Mouse (Mus musculus) C3H10T1/2 (cell line): ENCODE measurements around the gene Trdmt1. TPM values are rescaled to one million over a fixed set of nuclear protein-coding genes. Genes with fewer than 3 reads are reported as not detected.

Experiments
- polyA plus RNA-seq, 2 experiments: library from polyadenylated mRNA; unstranded; fragments of >200 nt; fragmentation: generic; extraction: Trizol; gene quantifications; one replicate each; pipeline ENCODE4 v1.2.1; 2012; ENCODE audit warnings: missing spikeins in 2 of 2

The Trdmt1 gene
- polyA plus RNA-seq = under 1 TPM; 0.11 to 0.94 TPM

DNA sequence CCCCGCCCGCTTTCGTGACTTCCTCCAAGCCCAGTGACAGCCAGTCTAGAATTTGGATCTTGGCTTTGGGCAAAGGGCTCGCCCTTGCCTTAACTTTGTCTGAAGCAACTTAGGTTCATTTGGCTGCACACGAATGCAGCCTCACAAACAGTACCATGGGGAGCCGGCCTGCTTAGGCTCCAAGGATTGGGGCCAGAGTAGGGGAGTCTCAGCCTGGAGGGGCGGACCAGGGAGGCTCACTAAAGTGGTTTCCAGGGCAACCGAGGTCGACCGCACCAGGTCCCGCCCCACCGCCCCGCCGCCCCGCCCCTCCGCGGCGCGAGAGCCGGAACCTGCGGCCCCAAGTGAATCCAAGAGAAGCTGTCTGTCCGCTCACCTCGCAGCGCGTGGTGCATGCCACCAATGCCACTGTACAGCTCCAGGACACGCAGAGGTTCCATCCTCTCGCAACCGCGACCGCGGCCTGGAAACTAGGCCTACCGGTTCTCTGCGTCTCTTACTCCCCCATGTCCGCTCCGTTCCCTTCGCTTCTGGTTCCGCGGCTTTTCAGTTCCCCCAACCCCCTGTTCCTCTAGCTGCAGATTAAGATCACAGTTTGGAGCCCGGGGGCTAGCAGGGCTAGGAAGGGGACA lies at the start of gene Trdmt1:
Gene Trdmt1 (minus strand): TSS at position 476 of the 632 bp plus-strand sequence.

DNA sequence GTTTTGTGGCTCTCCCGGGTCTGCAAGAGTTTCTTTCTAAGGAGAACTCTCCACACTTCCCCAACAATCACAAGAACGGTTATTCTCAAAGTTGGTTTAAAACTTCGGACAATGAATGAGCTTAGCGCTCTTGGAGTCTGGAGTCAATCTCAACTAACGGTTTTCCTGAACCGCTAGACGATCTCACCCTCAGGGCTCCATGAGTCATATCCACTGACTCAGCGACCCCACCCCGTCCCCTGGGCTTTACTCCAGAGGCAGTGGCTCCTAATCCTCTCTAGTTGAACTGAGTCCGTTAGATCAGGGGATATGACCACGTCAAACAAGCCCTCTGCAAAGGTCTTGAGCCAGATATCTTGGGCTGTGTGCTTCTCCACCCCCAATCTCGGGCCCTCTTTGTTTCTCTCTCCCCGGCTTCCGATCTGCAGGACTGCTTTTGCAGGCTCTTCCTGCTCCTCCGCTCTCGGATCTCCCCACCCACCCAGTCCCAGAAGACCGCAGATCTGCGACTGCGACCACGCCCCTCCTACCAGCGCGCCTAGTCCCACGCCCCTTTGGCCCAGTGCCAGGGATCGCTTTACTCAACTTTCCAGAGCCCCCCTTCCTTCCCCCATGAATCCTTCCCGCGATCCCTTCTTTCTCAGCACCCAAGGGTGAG lies 29.1 kb upstream of the Trdmt1 start, which contains the start of gene Vim:
Gene Vim (plus strand): TSS at position 520 of the 658 bp plus-strand sequence.

GRCm38 (mm10) chr2:13491734-13492133 lies 52.7 kb downstream of the Trdmt1 start, which contains the start of gene Cubn:
TSS of gene Cubn (minus strand) at chr2:13491813.

Other genes starting within 250 kb of the Trdmt1 start
- gene Cubn, start 52.9 kb downstream of the Trdmt1 start, polyA plus RNA-seq = under 1 TPM; 0.04 to 0.30 TPM
- 1,000 to 10,000 TPM; 3,783 to 7,841 TPM for gene Vim, start 29.3 kb upstream of the Trdmt1 start, polyA plus RNA-seq
- not detected for gene St8sia6, start 249.4 kb upstream of the Trdmt1 start, polyA plus RNA-seq